Mouse (Mus musculus) MEL (cell line): ENCODE measurements at regions not wholly inside any gene's neighbourhood (a gene's known extent, or its start where the extent isn't known, plus 50 kb on each side); places are given as distances from the start of the nearest gene placed in this dataset.

Experiments
- DNase-seq: peaks from one replicate; pipeline ENCODE4 v3.0.0; 2011; ENCODE audit warnings: low read depth, low spot score
- H3K27ac ChIP-seq: 2 replicates; pipeline ENCODE4 v1.5.1; 2012; ENCODE audit warnings: low read depth, mild to moderate bottlenecking, control low read depth, low read length, moderate library complexity; ENCODE audit not compliant: control insufficient read depth
- H3K27me3 ChIP-seq, 2 experiments: fragments of 150-350 bp in 1 of 2; sonication (generic) in 1 of 2; 2 replicates each; pipeline ENCODE4 v1.6.1; 2012; ENCODE audit warnings: low read length in 2 of 2, mild to moderate bottlenecking in 2 of 2, improper control_type of control experiment in 1 of 2, moderate library complexity in 1 of 2; ENCODE audit not compliant: insufficient read depth in 2 of 2, control insufficient read depth in 1 of 2
- H3K36me3 ChIP-seq, 2 experiments: 2 replicates each; pipeline ENCODE4 v1.6.1; 2012 to 2014; ENCODE audit warnings: low read length in 2 of 2, improper control_type of control experiment in 1 of 2, inconsistent platforms in 1 of 2, mild to moderate bottlenecking in 1 of 2; ENCODE audit not compliant: insufficient read depth in 2 of 2, control insufficient read depth in 1 of 2
- H3K4me1 ChIP-seq, 2 experiments: fragments of 150-350 bp in 1 of 2; sonication (generic) in 1 of 2; 2 replicates each; pipeline ENCODE4 v1.6.1; 2012; ENCODE audit warnings: low read length in 2 of 2, improper control_type of control experiment in 1 of 2, mild to moderate bottlenecking in 1 of 2; ENCODE audit not compliant: insufficient read depth in 2 of 2, control insufficient read depth in 1 of 2
- H3K4me3 ChIP-seq, 2 experiments: fragments of 150-350 bp in 1 of 2; sonication (generic) in 1 of 2; 2 replicates each; pipeline ENCODE4 v1.5.1; 2012; ENCODE audit warnings: low read depth in 2 of 2, low read length in 2 of 2, mild to moderate bottlenecking in 2 of 2, moderate library complexity in 2 of 2, control low read depth in 1 of 2, improper control_type of control experiment in 1 of 2; ENCODE audit not compliant: control insufficient read depth in 1 of 2, insufficient read depth in 1 of 2
- H3K79me2 ChIP-seq: 2 replicates; pipeline ENCODE4 v1.6.1; 2012; ENCODE audit warnings: mild to moderate bottlenecking, low read length, moderate library complexity; ENCODE audit not compliant: control insufficient read depth, poor library complexity, insufficient read depth
- H3K9ac ChIP-seq: 2 replicates; pipeline ENCODE4 v1.6.1; 2012; ENCODE audit warnings: low read depth, mild to moderate bottlenecking, control low read depth, low read length, moderate library complexity; ENCODE audit not compliant: control insufficient read depth, poor library complexity, severe bottlenecking
- H3K9me3 ChIP-seq: fragments of 150-350 bp; sonication (generic); replicated peaks from 2 replicates; pipeline ENCODE4 v1.6.1; 2012; ENCODE audit warnings: mild to moderate bottlenecking, low read length, improper control_type of control experiment, moderate library complexity; ENCODE audit not compliant: insufficient read depth
- BHLHE40 ChIP-seq: IDR thresholded peaks from 2 replicates; pipeline ENCODE4 v1.6.1; 2012; ENCODE audit warnings: low read depth, mild to moderate bottlenecking, inconsistent platforms, low read length, improper control_type of control experiment, borderline replicate concordance
- CHD1 ChIP-seq: IDR thresholded peaks from 2 replicates; pipeline ENCODE4 v1.6.1; 2012; ENCODE audit warnings: low read depth, mild to moderate bottlenecking, inconsistent platforms, low read length, improper control_type of control experiment
- CHD2 ChIP-seq: IDR thresholded peaks from 2 replicates; pipeline ENCODE4 v1.6.1; 2011; ENCODE audit warnings: low read length, improper control_type of control experiment
- CTCF ChIP-seq, 3 experiments: IDR thresholded peaks in 2 of 3; conservative IDR thresholded peaks in 1 of 3; 2 replicates each; pipeline ENCODE4 v1.5.1; 2011 to 2012; ENCODE audit warnings: low read length in 3 of 3, low read depth in 2 of 3, mild to moderate bottlenecking in 2 of 3, improper control_type of control experiment in 1 of 3, inconsistent platforms in 1 of 3, mixed read lengths in 1 of 3, moderate library complexity in 1 of 3; ENCODE audit not compliant: control insufficient read depth in 1 of 3, insufficient read depth in 1 of 3, poor library complexity in 1 of 3, severe bottlenecking in 1 of 3
- ETS1 ChIP-seq: IDR thresholded peaks from 2 replicates; pipeline ENCODE4 v1.6.1; 2012; ENCODE audit warnings: low read depth, mild to moderate bottlenecking, inconsistent platforms, low read length, improper control_type of control experiment, moderate library complexity
- GABPA ChIP-seq: IDR thresholded peaks from 2 replicates; pipeline ENCODE4 v1.6.1; 2012; ENCODE audit warnings: low read depth, mild to moderate bottlenecking, inconsistent platforms, low read length, improper control_type of control experiment, moderate library complexity
- GATA1 ChIP-seq: IDR thresholded peaks from 2 replicates; pipeline ENCODE4 v1.6.1; 2011; ENCODE audit warnings: low read depth, low read length, improper control_type of control experiment
- JUND ChIP-seq: IDR thresholded peaks from 2 replicates; pipeline ENCODE4 v1.6.1; 2011; ENCODE audit warnings: low read depth, mild to moderate bottlenecking, improper control_type of control experiment, low read length
- MAFK ChIP-seq: IDR thresholded peaks from 2 replicates; pipeline ENCODE4 v1.6.1; 2011; ENCODE audit warnings: low read depth, mild to moderate bottlenecking, low read length, improper control_type of control experiment, borderline replicate concordance
- MEF2A ChIP-seq: IDR thresholded peaks from 2 replicates; pipeline ENCODE4 v1.6.1; 2014; ENCODE audit warnings: low read depth, mild to moderate bottlenecking, inconsistent platforms, low read length, improper control_type of control experiment; ENCODE audit not compliant: poor library complexity, insufficient replicate concordance, severe bottlenecking; ENCODE audit errors: extremely low read depth
- MYB ChIP-seq: IDR thresholded peaks from 2 replicates; pipeline ENCODE4 v1.6.1; 2011; ENCODE audit warnings: mild to moderate bottlenecking, low read depth, low read length, improper control_type of control experiment
- NELFE ChIP-seq: IDR thresholded peaks from 2 replicates; pipeline ENCODE4 v1.6.1; 2011; ENCODE audit warnings: low read depth, low read length, improper control_type of control experiment
- NRF1 ChIP-seq: IDR thresholded peaks from 2 replicates; pipeline ENCODE4 v1.6.1; 2014; ENCODE audit warnings: low read depth, mild to moderate bottlenecking, inconsistent platforms, low read length, improper control_type of control experiment, moderate library complexity; ENCODE audit not compliant: poor library complexity, insufficient read depth, severe bottlenecking
- POLR2A ChIP-seq, 2 experiments: IDR thresholded peaks; 2 replicates each; pipeline ENCODE4 v1.6.1; 2011 to 2012; ENCODE audit warnings: low read length in 2 of 2, mild to moderate bottlenecking in 2 of 2, control low read depth in 1 of 2, improper control_type of control experiment in 1 of 2, low read depth in 1 of 2, moderate library complexity in 1 of 2; ENCODE audit not compliant: control insufficient read depth in 1 of 2, insufficient read depth in 1 of 2, poor library complexity in 1 of 2
- POLR2AphosphoS2 ChIP-seq: IDR thresholded peaks from 2 replicates; pipeline ENCODE4 v1.6.1; 2011; ENCODE audit warnings: low read length, improper control_type of control experiment
- RCOR1 ChIP-seq: IDR thresholded peaks from 2 replicates; pipeline ENCODE4 v1.6.1; 2012; ENCODE audit warnings: low read depth, mild to moderate bottlenecking, inconsistent platforms, low read length, improper control_type of control experiment
- TAL1 ChIP-seq: IDR thresholded peaks from 2 replicates; pipeline ENCODE4 v1.6.1; 2012; ENCODE audit warnings: mild to moderate bottlenecking, inconsistent platforms, low read length, moderate library complexity, mixed read lengths
- TBP ChIP-seq: IDR thresholded peaks from 2 replicates; pipeline ENCODE4 v1.8.0; 2011; ENCODE audit warnings: low read depth, low read length, improper control_type of control experiment
- USF1 ChIP-seq: IDR thresholded peaks from 2 replicates; pipeline ENCODE4 v1.6.1; 2014; ENCODE audit warnings: low read depth, mild to moderate bottlenecking, inconsistent platforms, low read length, improper control_type of control experiment, moderate library complexity
- USF2 ChIP-seq, 2 experiments: IDR thresholded peaks; 2 replicates each; pipeline ENCODE4 v1.6.1; 2011 to 2012; ENCODE audit warnings: improper control_type of control experiment in 2 of 2, low read length in 2 of 2, borderline replicate concordance in 1 of 2, inconsistent platforms in 1 of 2, low read depth in 1 of 2, mild to moderate bottlenecking in 1 of 2; ENCODE audit not compliant: insufficient read depth in 1 of 2
- ZC3H11A ChIP-seq: IDR thresholded peaks from 2 replicates; pipeline ENCODE4 v1.6.1; 2012; ENCODE audit warnings: low read depth, mild to moderate bottlenecking, inconsistent platforms, low read length, improper control_type of control experiment
- ZKSCAN1 ChIP-seq: IDR thresholded peaks from 2 replicates; pipeline ENCODE4 v1.6.1; 2012; ENCODE audit warnings: low read depth, mild to moderate bottlenecking, inconsistent platforms, low read length, improper control_type of control experiment, moderate library complexity

DNA sequence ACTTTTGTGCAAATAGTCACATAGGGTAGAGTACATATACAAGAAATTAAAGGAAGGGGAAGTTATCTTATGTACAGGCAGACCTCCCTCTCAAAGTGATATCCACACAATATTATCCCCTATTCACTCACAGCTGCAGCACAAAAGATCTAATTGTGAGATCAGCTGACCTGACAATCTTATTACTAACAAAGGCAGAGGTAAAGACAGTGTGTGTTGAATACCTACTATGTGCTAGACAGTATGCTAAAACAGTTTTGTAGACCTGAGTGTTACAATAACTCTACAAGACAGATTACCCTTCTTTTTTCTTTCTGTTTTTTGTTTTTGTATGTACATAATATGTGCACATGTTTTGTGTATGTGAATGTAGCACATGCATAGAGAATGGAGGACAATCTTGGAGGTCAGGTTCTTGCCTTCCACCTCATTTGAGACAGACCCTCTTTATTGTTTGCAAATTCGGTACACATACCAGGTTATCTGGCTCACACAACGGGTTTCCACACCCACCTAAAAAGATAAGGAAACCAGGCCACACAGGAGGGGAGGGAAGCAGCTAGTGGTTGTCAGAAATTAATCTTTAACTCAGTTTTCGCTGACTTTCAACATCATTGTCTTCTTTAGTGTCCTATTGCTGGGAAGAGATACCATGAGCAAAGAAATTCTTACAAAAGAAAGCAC, 118.4 kb downstream of the Gpam start (continued):
- no peak for TF ChIP-seq GABPA
- peak; percentile 59 for TF ChIP-seq ETS1
- TF ChIP-seq BHLHE40, result peak; percentile 17; the same call in 1 of the 2 replicates
- TF ChIP-seq GATA1, result peak; percentile 96
- no peak for TF ChIP-seq CTCF (IDR thresholded peaks at IDR 0.05 in 2 of 3, conservative IDR thresholded peaks at IDR 0.05 in 1 of 3; ENCODE audit: control insufficient read depth in 1 of 3, insufficient read depth in 1 of 3, low read depth in 2 of 3, low read length in 3 of 3, poor library complexity in 1 of 3, severe bottlenecking in 1 of 3)
- TF ChIP-seq ZKSCAN1, result peak; percentile 93
- TF ChIP-seq USF1, result peak; percentile 55; the same call in 1 of the 2 replicates
- no peak for TF ChIP-seq NELFE
- TF ChIP-seq CHD1, result no peak
- peak; percentile 57; the same call in 1 of the 2 replicates for TF ChIP-seq RCOR1
- TF ChIP-seq, all 39 proteins: peak for 14

DNA sequence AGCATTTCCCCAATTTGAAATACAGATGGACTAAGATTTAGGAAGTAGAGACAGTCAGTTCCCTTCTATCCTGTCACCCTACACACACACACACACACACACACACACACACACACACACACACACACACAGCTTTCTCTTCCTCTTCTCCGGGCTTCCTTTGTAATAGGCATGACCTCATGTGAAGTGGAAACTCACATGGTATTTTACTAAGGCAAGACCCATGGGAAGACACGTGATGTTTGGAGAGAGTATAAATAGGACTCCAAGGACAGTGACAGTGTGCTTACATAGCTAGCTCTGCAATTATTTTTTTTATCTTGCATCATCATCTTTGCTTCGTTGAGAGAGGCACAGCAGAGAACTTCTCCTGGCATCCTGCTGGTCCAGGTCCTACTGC, 137.1 kb downstream of the Gpam start:
- TF ChIP-seq MYB, result no peak
- no peak for TF ChIP-seq ZKSCAN1
- no peak for TF ChIP-seq TAL1
- no peak for TF ChIP-seq BHLHE40
- TF ChIP-seq CHD2, result no peak
- TF ChIP-seq GABPA, result no peak
- no peak for TF ChIP-seq CTCF (IDR thresholded peaks at IDR 0.05 in 2 of 3, conservative IDR thresholded peaks at IDR 0.05 in 1 of 3; ENCODE audit: control insufficient read depth in 1 of 3, insufficient read depth in 1 of 3, low read depth in 2 of 3, low read length in 3 of 3, poor library complexity in 1 of 3, severe bottlenecking in 1 of 3)
- no peak for TF ChIP-seq NELFE
- DNase-seq, result peak; percentile 14
- Histone ChIP-seq H3K9ac (no peak overlapping the region), H3K9me3 (no peaks in the 10 kb centered on the region), H3K79me2 (no peaks in the 10 kb centered on the region), H3K36me3 (no peaks in the 10 kb centered on the region), H3K27me3 (no peaks in the 10 kb centered on the region; a peak in 2 of 4 replicates), H3K4me3 (no peak overlapping the region), H3K4me1 (no peaks in the 10 kb centered on the region), H3K27ac (no peak overlapping the region)

DNA sequence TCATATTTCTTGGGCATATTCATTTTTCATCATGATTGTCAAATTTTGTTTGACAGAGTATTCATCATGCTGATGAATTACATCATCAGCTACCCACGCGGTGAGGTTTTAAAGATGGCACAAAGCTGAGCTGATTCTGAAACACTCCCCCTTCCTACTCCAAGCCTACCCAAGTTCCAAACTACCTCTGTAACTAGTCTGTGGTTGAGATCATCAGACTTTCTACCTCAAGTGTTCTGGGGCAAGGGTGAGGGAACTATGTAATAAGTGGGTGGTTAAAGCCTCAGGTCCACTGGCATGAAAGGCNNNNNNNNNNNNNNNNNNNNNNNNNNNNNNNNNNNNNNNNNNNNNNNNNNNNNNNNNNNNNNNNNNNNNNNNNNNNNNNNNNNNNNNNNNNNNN, 142.5 kb downstream of the Gpam start:
- DNase-seq, result no peak
- no peak overlapping the region for H3K4me3 ChIP-seq
- H3K36me3 ChIP-seq, result no peaks in the 10 kb centered on the region
- H3K9ac ChIP-seq, result no peak overlapping the region
- no peak overlapping the region for H3K27ac ChIP-seq
- no peaks in the 10 kb centered on the region for H3K27me3 ChIP-seq
- no peaks in the 10 kb centered on the region for H3K79me2 ChIP-seq
- TF ChIP-seq USF2 (IDR thresholded peaks at IDR 0.05; ENCODE audit: borderline replicate concordance in 1 of 2, insufficient read depth in 1 of 2, low read depth in 1 of 2, low read length in 2 of 2) (no peak), NRF1 (no peak), ZC3H11A (no peak), CHD2 (no peak), TAL1 (no peak), CTCF (IDR thresholded peaks at IDR 0.05 in 2 of 3, conservative IDR thresholded peaks at IDR 0.05 in 1 of 3; ENCODE audit: control insufficient read depth in 1 of 3, insufficient read depth in 1 of 3, low read depth in 2 of 3, low read length in 3 of 3, poor library complexity in 1 of 3, severe bottlenecking in 1 of 3) (no peak), GABPA (no peak), POLR2A (IDR thresholded peaks at IDR 0.05; ENCODE audit: control insufficient read depth in 1 of 2, insufficient read depth in 1 of 2, low read depth in 1 of 2, low read length in 2 of 2, poor library complexity in 1 of 2) (no peak), USF1 (no peak), ZKSCAN1 (no peak), ETS1 (no peak), MEF2A (no peak), JUND (no peak), TBP (no peak), POLR2AphosphoS2 (no peak), GATA1 (no peak), MAFK (no peak)
- no peaks in the 10 kb centered on the region for H3K9me3 ChIP-seq
- no peaks in the 10 kb centered on the region for H3K4me1 ChIP-seq
